Mouse (Mus musculus) lung, adult 2 months (tissue): Measurements from ENCODE around the gene Ccdc177.

ENCODE experiments used
- CTCF ChIP-seq: fragments of 200-500 bp; IDR thresholded peaks from 2 replicates; pipeline ENCODE4 v1.5.1; 2011; ENCODE audit warnings: mild to moderate bottlenecking, low read length, control low read depth; ENCODE audit not compliant: insufficient read depth
- POLR2A ChIP-seq: fragments of 200-500 bp; IDR thresholded peaks from 2 replicates; pipeline ENCODE4 v1.6.1; 2011; ENCODE audit warnings: low read depth, mild to moderate bottlenecking, control low read depth, low read length, borderline replicate concordance; ENCODE audit errors: extremely low read depth

DNA sequence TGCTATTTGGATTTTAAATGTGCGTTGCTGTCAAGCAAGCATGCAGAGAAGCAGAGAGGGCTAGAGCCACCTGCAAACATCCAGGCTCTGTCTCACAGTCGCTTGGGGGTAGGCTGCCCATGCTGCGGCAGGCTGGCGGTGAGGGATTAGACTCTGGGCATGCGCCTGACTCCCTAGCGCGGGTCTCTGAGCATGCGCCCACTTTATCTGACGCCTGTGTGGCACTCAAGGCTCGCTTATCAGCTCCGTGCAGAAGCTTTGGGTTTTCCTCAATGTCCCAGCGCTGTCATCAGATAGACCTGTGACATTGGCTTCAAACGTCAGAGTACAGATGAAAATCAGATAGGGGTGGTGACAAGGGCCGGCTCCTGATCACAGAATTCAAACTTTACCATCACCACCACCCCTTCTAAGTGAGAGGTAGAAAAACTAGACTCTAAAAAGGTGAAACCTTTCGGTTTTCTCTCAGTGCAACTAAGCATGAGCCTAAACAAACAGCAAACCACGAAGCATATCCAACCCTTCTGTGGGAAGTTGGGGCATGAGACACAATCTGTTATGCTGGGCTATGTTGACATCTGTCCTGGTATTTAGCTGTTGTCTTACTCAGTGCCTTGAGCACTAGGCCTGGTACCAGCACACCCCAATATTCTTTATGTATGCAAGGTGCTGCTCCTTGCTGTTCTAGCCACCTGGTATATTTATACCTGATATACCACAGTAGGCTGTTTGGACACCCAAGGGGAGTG, 17.9 kb upstream of the Ccdc177 start:
- TF ChIP-seq POLR2A (no peak), CTCF (no peak)
